Mouse (Mus musculus): Measurements from ENCODE around the gene Olfml3.

DNA sequence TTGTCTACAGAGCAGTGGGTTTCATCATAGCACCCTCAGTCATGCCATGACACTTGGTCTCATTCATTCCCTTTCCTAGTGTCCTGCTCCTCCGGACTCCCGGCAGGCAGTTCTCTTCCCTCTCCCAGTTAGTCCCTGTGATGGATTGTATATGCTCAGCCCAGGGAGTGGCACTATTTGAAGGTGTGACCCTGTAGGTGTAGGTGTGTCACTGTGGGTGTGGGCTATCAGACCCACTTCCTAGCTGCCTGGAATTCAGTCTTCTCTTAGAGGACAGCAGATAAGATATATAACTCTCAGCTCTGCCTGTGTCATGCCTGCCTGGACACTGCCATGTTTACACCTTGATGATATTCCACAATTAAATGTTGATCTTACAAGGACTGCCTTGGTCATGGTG, 19.1 kb upstream of the Olfml3 start:
- TF ChIP-seq CTCF (IDR thresholded peaks at IDR 0.05; ENCODE audit: low read depth, low read length) (no peak), POLR2A (IDR thresholded peaks at IDR 0.05; ENCODE audit: extremely low read depth, insufficient read depth, low read length) (no peak)

All from liver, adult 2 months (tissue).